Mouse (Mus musculus) spleen, adult 2 months (tissue): Measurements from ENCODE around the gene Nqo2. TPM values are rescaled to one million over a fixed set of nuclear protein-coding genes. Genes with fewer than 3 reads are reported as not detected.

Experiments
- DNase-seq, 2 experiments: peaks; one replicate each; pipeline versions ENCODE4 v3.0.0 to v3.0.0-alpha.2; 2012 to 2021; ENCODE audit warnings: low spot score in 2 of 2, low read depth in 1 of 2
- H3K27ac ChIP-seq: fragments of 200-500 bp; 2 replicates; pipeline ENCODE4 v1.5.1; 2012; ENCODE audit warnings: low read length, inconsistent platforms; ENCODE audit not compliant: insufficient read depth
- H3K27me3 ChIP-seq: fragments of 200-500 bp; 2 replicates; pipeline ENCODE4 v1.6.1; 2012; ENCODE audit warnings: mild to moderate bottlenecking, moderate library complexity, low read length, inconsistent platforms; ENCODE audit not compliant: control insufficient read depth, insufficient read depth
- H3K36me3 ChIP-seq: fragments of 200-500 bp; 2 replicates; pipeline ENCODE4 v1.6.1; 2012; ENCODE audit warnings: mild to moderate bottlenecking, low read length, inconsistent platforms; ENCODE audit not compliant: control insufficient read depth, insufficient read depth
- H3K4me1 ChIP-seq: fragments of 200-500 bp; 2 replicates; pipeline ENCODE4 v1.6.1; 2011; ENCODE audit warnings: inconsistent platforms; ENCODE audit not compliant: control insufficient read depth, insufficient read depth, insufficient read length
- H3K4me3 ChIP-seq: fragments of 200-500 bp; 2 replicates; pipeline ENCODE4 v1.5.1; 2011; ENCODE audit warnings: mild to moderate bottlenecking, inconsistent platforms; ENCODE audit not compliant: insufficient read depth, insufficient read length; ENCODE audit errors: extremely low read depth
- CTCF ChIP-seq: fragments of 200-500 bp; IDR thresholded peaks from 2 replicates; pipeline ENCODE4 v1.5.1; 2011; ENCODE audit warnings: mild to moderate bottlenecking, inconsistent platforms; ENCODE audit not compliant: insufficient read depth, insufficient read length, insufficient replicate concordance; ENCODE audit errors: extremely low read depth
- POLR2A ChIP-seq: fragments of 200-500 bp; IDR thresholded peaks from 2 replicates; pipeline ENCODE4 v1.6.1; 2011; ENCODE audit warnings: low read depth, low read length, inconsistent platforms
- WGBS: fragments of 180-500 bp; shearing (Covaris S2); methylation state at CpG from one replicate; pipeline ENCODE4 v1.1.7; 2018; 5-methylcytosine and 5-hydroxymethylcytosine counted together
- polyA plus RNA-seq: library from polyadenylated mRNA; depleted of rRNA; stranded (reverse); fragments of >200 nt; gene quantifications from 2 replicates; pipeline ENCODE4 v1.2.3, GENCODE M21; 2012

The Nqo2 gene
- polyA plus RNA-seq, 1 experiment, result 3.0 TPM

GRCm38 (mm10) chr13:33956571-33957421 lies 7.7 kb upstream of the Nqo2 start:
- DNase-seq, result no peak
- Histone ChIP-seq H3K36me3 (no peaks in the 10 kb centered on the region), H3K27me3 (no peaks in the 10 kb centered on the region), H3K27ac (no peak overlapping the region), H3K4me1 (no peaks in the 10 kb centered on the region), H3K4me3 (no peak overlapping the region)
- peak; percentile 17; the same call in 1 of the 2 replicates for TF ChIP-seq CTCF
- no peak for TF ChIP-seq POLR2A
- WGBS, result 54% methylated on average over 6 of the region's 6 CpGs

GRCm38 (mm10) chr13:33959771-33960170 lies 4.7 kb upstream of the Nqo2 start:
- Histone ChIP-seq H3K36me3 (no peaks in the 10 kb centered on the region), H3K4me3 (no peak overlapping the region), H3K27me3 (no peaks in the 10 kb centered on the region), H3K27ac (no peak overlapping the region), H3K4me1 (peaks cover 2% of the 10 kb centered on the region; the same call in 1 of the 2 replicates)
- no peak for DNase-seq
- WGBS, result 92% methylated on average over 2 of the region's 2 CpGs
- TF ChIP-seq POLR2A, result no peak

GRCm38 (mm10) chr13:33965056-33966024 lies 853 bp downstream of the Nqo2 start:
- H3K36me3 ChIP-seq, result no peaks in the 10 kb centered on the region
- peak overlapping the region; percentile 69 for H3K27ac ChIP-seq
- peaks cover 6% of the 10 kb centered on the region; the same call in 1 of the 2 replicates for H3K4me1 ChIP-seq
- peak overlapping the region; percentile 84 for H3K4me3 ChIP-seq
- H3K27me3 ChIP-seq, result no peaks in the 10 kb centered on the region
- no peak for TF ChIP-seq POLR2A
- TF ChIP-seq CTCF, result no peak
- 16% methylated on average over 14 of the region's 14 CpGs for WGBS
- no peak for DNase-seq

DNA sequence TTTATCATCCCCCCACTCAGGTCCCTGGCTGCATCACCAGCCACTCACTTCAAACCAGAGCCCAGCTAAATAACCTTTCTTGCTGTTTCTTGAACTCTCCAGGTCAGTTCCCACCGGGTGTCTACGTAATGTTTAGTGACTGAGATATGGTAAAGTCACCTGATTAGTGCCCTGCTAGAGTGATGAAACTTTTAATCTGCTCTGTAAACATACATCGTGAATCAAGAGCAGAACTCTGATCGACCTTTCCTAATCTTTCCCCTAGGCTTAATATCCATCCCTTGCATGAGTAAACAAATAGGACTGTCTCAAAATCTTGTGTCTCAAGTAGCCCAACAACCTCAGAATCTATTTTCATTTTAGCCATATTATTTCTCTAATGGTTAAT lies 1.5 kb downstream of the Nqo2 start:
- Histone ChIP-seq H3K4me1 (peaks cover 6% of the 10 kb centered on the region; the same call in 1 of the 2 replicates), H3K27ac (no peak overlapping the region), H3K27me3 (no peaks in the 10 kb centered on the region), H3K36me3 (no peaks in the 10 kb centered on the region), H3K4me3 (no peak overlapping the region)
- 79% methylated on average over 4 of the region's 4 CpGs for WGBS
- TF ChIP-seq CTCF (no peak), POLR2A (no peak)
- no peak for DNase-seq

DNA sequence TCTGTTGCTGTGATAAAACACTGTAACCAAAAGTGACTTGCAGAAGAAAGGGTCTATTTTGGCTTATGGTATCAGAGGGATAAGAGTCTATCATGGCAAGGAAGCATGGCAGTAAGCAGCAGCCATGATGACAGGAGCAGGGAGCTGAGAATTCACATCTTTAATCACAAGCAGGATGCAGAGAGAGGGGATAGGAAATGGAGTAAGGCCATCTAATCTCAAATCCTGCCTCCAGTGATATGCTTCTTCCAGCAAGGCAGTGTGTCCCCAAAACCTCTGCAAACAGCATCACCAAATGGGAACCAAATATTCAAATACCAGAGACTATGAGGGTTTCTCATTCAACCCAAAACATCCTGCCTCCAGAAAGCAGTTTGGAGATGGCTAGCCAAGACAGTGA lies 2.1 kb downstream of the Nqo2 start:
- TF ChIP-seq CTCF, result no peak
- Histone ChIP-seq H3K4me1 (peaks cover 6% of the 10 kb centered on the region; the same call in 1 of the 2 replicates), H3K27me3 (no peaks in the 10 kb centered on the region), H3K4me3 (no peak overlapping the region), H3K36me3 (no peaks in the 10 kb centered on the region), H3K27ac (no peak overlapping the region)
- DNase-seq, result no peak

- peaks cover 5% of the 10 kb centered on the region for H3K36me3 ChIP-seq
- no peak for TF ChIP-seq CTCF
- TF ChIP-seq POLR2A, result no peak
- 95% methylated on average over 5 of the region's 5 CpGs for WGBS
- H3K27ac ChIP-seq, result no peak overlapping the region
- no peaks in the 10 kb centered on the region for H3K4me1 ChIP-seq
- DNase-seq, result no peak
- H3K4me3 ChIP-seq, result no peak overlapping the region
- no peaks in the 10 kb centered on the region for H3K27me3 ChIP-seq
Observed at GRCm38 (mm10) chr13:33989625-33990024, 25.1 kb downstream of the Nqo2 start.
